Mouse (Mus musculus): ENCODE data around the gene B4galt2.

The B4galt2 gene

GRCm38 (mm10) chr4:117906196-117906595 lies 22.9 kb upstream of the B4galt2 start:
- no peak for DNase-seq (ENCODE audit: low spot score)

- DNase-seq (ENCODE audit: low spot score): no peak
Measured at GRCm38 (mm10) chr4:117904761-117905160, 21.5 kb upstream of the B4galt2 start.

GRCm38 (mm10) chr4:117904094-117904493 lies 20.8 kb upstream of the B4galt2 start:
- DNase-seq (ENCODE audit: low spot score): peak; percentile 59

GRCm38 (mm10) chr4:117898111-117898510 lies 14.8 kb upstream of the B4galt2 start:
- no peak for DNase-seq (ENCODE audit: low spot score)

GRCm38 (mm10) chr4:117896031-117896430 lies 12.7 kb upstream of the B4galt2 start:
- DNase-seq (ENCODE audit: low spot score): no peak

GRCm38 (mm10) chr4:117895339-117895738 lies 12.1 kb upstream of the B4galt2 start:
- DNase-seq (ENCODE audit: low spot score): no peak

- no peak for DNase-seq (ENCODE audit: low spot score)
Measured at GRCm38 (mm10) chr4:117894601-117895000, 11.3 kb upstream of the B4galt2 start.

GRCm38 (mm10) chr4:117893376-117893775 lies 10.1 kb upstream of the B4galt2 start:
- DNase-seq (ENCODE audit: low spot score): no peak

GRCm38 (mm10) chr4:117891738-117892161 lies 8.5 kb upstream of the B4galt2 start, which contains the start of gene Dph2:
Dph2 (minus strand) TSS chr4:117892032.
- peak; percentile 85 for DNase-seq (ENCODE audit: low spot score)

- no peak for DNase-seq (ENCODE audit: low spot score)
Measured at GRCm38 (mm10) chr4:117890750-117891149, 7.5 kb upstream of the B4galt2 start.

- no peak for DNase-seq (ENCODE audit: low spot score)
Measured at GRCm38 (mm10) chr4:117890031-117890430, 6.7 kb upstream of the B4galt2 start.

GRCm38 (mm10) chr4:117889471-117889870 lies 6.2 kb upstream of the B4galt2 start:
- no peak for DNase-seq (ENCODE audit: low spot score)

- no peak for DNase-seq (ENCODE audit: low spot score)
Measured at GRCm38 (mm10) chr4:117887920-117888319, 4.6 kb upstream of the B4galt2 start.

- peak; percentile 96 for DNase-seq (ENCODE audit: low spot score)
Measured at GRCm38 (mm10) chr4:117887133-117887532, 3.8 kb upstream of the B4galt2 start, which contains the start of gene Atp6v0b. Atp6v0b (minus strand) TSS chr4:117887333.

GRCm38 (mm10) chr4:117886644-117887043 lies 3.4 kb upstream of the B4galt2 start:
- peak; percentile 42 for DNase-seq (ENCODE audit: low spot score)

GRCm38 (mm10) chr4:117885994-117886393 lies 2.7 kb upstream of the B4galt2 start:
- no peak for DNase-seq (ENCODE audit: low spot score)

GRCm38 (mm10) chr4:117885093-117885492 lies 1.8 kb upstream of the B4galt2 start:
- no peak for DNase-seq (ENCODE audit: low spot score)

- no peak for DNase-seq (ENCODE audit: low spot score)
Measured at GRCm38 (mm10) chr4:117884146-117884545, 859 bp upstream of the B4galt2 start.

- no peak for DNase-seq (ENCODE audit: low spot score)
Measured at GRCm38 (mm10) chr4:117878703-117879102, 4.6 kb downstream of the B4galt2 start.

GRCm38 (mm10) chr4:117878301-117878700 lies 5.0 kb downstream of the B4galt2 start:
- DNase-seq (ENCODE audit: low spot score): no peak

GRCm38 (mm10) chr4:117873615-117874014 lies 9.7 kb downstream of the B4galt2 start:
- DNase-seq (ENCODE audit: low spot score): no peak

- no peak for DNase-seq (ENCODE audit: low spot score)
Measured at GRCm38 (mm10) chr4:117872471-117872886, 10.8 kb downstream of the B4galt2 start, which contains the start of gene Ccdc24. Ccdc24 (minus strand) TSS chr4:117872557.

- DNase-seq (ENCODE audit: low spot score): no peak
Measured at GRCm38 (mm10) chr4:117871787-117872186, 11.5 kb downstream of the B4galt2 start.

- no peak for DNase-seq (ENCODE audit: low spot score)
Measured at GRCm38 (mm10) chr4:117870437-117870836, 12.8 kb downstream of the B4galt2 start.

All from layer of hippocampus, adult 11-12 months (tissue).